Mouse (Mus musculus): Measurements from ENCODE around the gene Cideb.

Gene Cideb

GRCm38 (mm10) chr14:55727889-55728685 lies 30.2 kb downstream of the Cideb start:
- no peak for ATAC-seq (ENCODE audit: insufficient number of reproducible peaks, low FRiP score, low TSS enrichment)

- ATAC-seq (ENCODE audit: insufficient number of reproducible peaks, low FRiP score, low TSS enrichment) = no peak
Observed at GRCm38 (mm10) chr14:55726261-55726660, 32.0 kb downstream of the Cideb start.

- no peak for ATAC-seq (ENCODE audit: insufficient number of reproducible peaks, low FRiP score, low TSS enrichment)
Observed at GRCm38 (mm10) chr14:55724411-55724871, 33.8 kb downstream of the Cideb start.

- no peak for ATAC-seq (ENCODE audit: insufficient number of reproducible peaks, low FRiP score, low TSS enrichment)
Observed at GRCm38 (mm10) chr14:55723433-55723832, 34.8 kb downstream of the Cideb start.

- ATAC-seq (ENCODE audit: insufficient number of reproducible peaks, low FRiP score, low TSS enrichment) = no peak
Observed at GRCm38 (mm10) chr14:55722438-55722945, 35.8 kb downstream of the Cideb start.

GRCm38 (mm10) chr14:55721700-55722437 lies 36.4 kb downstream of the Cideb start, which contains the start of gene Rabggta:
Gene Rabggta (minus strand): TSS chr14:55722263.
- ATAC-seq (ENCODE audit: insufficient number of reproducible peaks, low FRiP score, low TSS enrichment) = peak; percentile 90

- ATAC-seq (ENCODE audit: insufficient number of reproducible peaks, low FRiP score, low TSS enrichment) = no peak
Observed at GRCm38 (mm10) chr14:55721076-55721475, 37.2 kb downstream of the Cideb start.

GRCm38 (mm10) chr14:55720666-55721065 lies 37.6 kb downstream of the Cideb start:
- ATAC-seq (ENCODE audit: insufficient number of reproducible peaks, low FRiP score, low TSS enrichment) = no peak

- ATAC-seq (ENCODE audit: insufficient number of reproducible peaks, low FRiP score, low TSS enrichment) = no peak
Observed at GRCm38 (mm10) chr14:55719737-55720136, 38.5 kb downstream of the Cideb start.

GRCm38 (mm10) chr14:55716884-55717283 lies 41.4 kb downstream of the Cideb start:
- no peak for ATAC-seq (ENCODE audit: insufficient number of reproducible peaks, low FRiP score, low TSS enrichment)

GRCm38 (mm10) chr14:55716271-55716670 lies 42.0 kb downstream of the Cideb start:
- no peak for ATAC-seq (ENCODE audit: insufficient number of reproducible peaks, low FRiP score, low TSS enrichment)

- ATAC-seq (ENCODE audit: insufficient number of reproducible peaks, low FRiP score, low TSS enrichment) = no peak
Observed at GRCm38 (mm10) chr14:55714893-55715292, 43.4 kb downstream of the Cideb start.

- no peak for ATAC-seq (ENCODE audit: insufficient number of reproducible peaks, low FRiP score, low TSS enrichment)
Observed at GRCm38 (mm10) chr14:55713729-55714122, 44.5 kb downstream of the Cideb start, which contains the start of gene Tgm1. Gene Tgm1 (minus strand): TSS chr14:55713926.

GRCm38 (mm10) chr14:55713007-55713728 lies 45.1 kb downstream of the Cideb start:
- ATAC-seq (ENCODE audit: insufficient number of reproducible peaks, low FRiP score, low TSS enrichment) = no peak

- no peak for ATAC-seq (ENCODE audit: insufficient number of reproducible peaks, low FRiP score, low TSS enrichment)
Observed at GRCm38 (mm10) chr14:55711786-55712185, 46.5 kb downstream of the Cideb start.

GRCm38 (mm10) chr14:55709509-55709908 lies 48.7 kb downstream of the Cideb start:
- ATAC-seq (ENCODE audit: insufficient number of reproducible peaks, low FRiP score, low TSS enrichment) = no peak

- no peak for ATAC-seq (ENCODE audit: insufficient number of reproducible peaks, low FRiP score, low TSS enrichment)
Observed at GRCm38 (mm10) chr14:55707397-55707796, 50.9 kb downstream of the Cideb start.

- ATAC-seq (ENCODE audit: insufficient number of reproducible peaks, low FRiP score, low TSS enrichment) = no peak
Observed at GRCm38 (mm10) chr14:55706051-55706600, 52.1 kb downstream of the Cideb start.
